Mouse (Mus musculus): Measurements from ENCODE around the gene Ttll5.

- no peak for TF ChIP-seq CTCF (IDR thresholded peaks at IDR 0.05; ENCODE audit: extremely low read depth, insufficient read depth, insufficient read length, insufficient replicate concordance)
- no peak for TF ChIP-seq POLR2A (IDR thresholded peaks at IDR 0.05; ENCODE audit: low read depth, low read length)
Measured at GRCm38 (mm10) chr12:86090764-86091163, 266.3 kb downstream of the Ttll5 start.

Data from spleen, adult 2 months (tissue).